Mouse (Mus musculus): ENCODE measurements around the gene Vasp. TPM values are rescaled to one million over a fixed set of nuclear protein-coding genes. Genes with fewer than 3 reads are reported as not detected.

Vasp gene
- total RNA-seq, 2 experiments from 2014 or later = 52.8 to 70.5 TPM

GRCm38 (mm10) chr7:19214940-19215339 lies 56.7 kb downstream of the Vasp start:
- ATAC-seq (replicated peaks; ENCODE audit: poor library complexity, severe bottlenecking) = no peak; the same call in 1 of the 2 replicates

GRCm38 (mm10) chr7:19214369-19214768 lies 57.2 kb downstream of the Vasp start:
- peak; percentile 57 for ATAC-seq (replicated peaks; ENCODE audit: poor library complexity, severe bottlenecking)

- ATAC-seq (replicated peaks; ENCODE audit: poor library complexity, severe bottlenecking) = no peak
Measured at GRCm38 (mm10) chr7:19213385-19213784, 58.2 kb downstream of the Vasp start.

- ATAC-seq (replicated peaks; ENCODE audit: poor library complexity, severe bottlenecking) = peak; percentile 47
Measured at GRCm38 (mm10) chr7:19211996-19212755, 59.4 kb downstream of the Vasp start, which contains the start of gene Gpr4. Gene Gpr4, plus strand, starts transcription at chr7:19212538.

GRCm38 (mm10) chr7:19211041-19211675 lies 60.5 kb downstream of the Vasp start:
- no peak for ATAC-seq (replicated peaks; ENCODE audit: poor library complexity, severe bottlenecking)

GRCm38 (mm10) chr7:19210010-19210409 lies 61.6 kb downstream of the Vasp start:
- ATAC-seq (replicated peaks; ENCODE audit: poor library complexity, severe bottlenecking) = no peak

GRCm38 (mm10) chr7:19209494-19209893 lies 62.1 kb downstream of the Vasp start:
- ATAC-seq (replicated peaks; ENCODE audit: poor library complexity, severe bottlenecking) = no peak

- no peak for ATAC-seq (replicated peaks; ENCODE audit: poor library complexity, severe bottlenecking)
Measured at GRCm38 (mm10) chr7:19208944-19209472, 62.6 kb downstream of the Vasp start.

- ATAC-seq (replicated peaks; ENCODE audit: poor library complexity, severe bottlenecking) = no peak
Measured at GRCm38 (mm10) chr7:19208201-19208910, 63.3 kb downstream of the Vasp start.

Other genes with a start within 250 kb of the Vasp start
- gene Foxa3, start 248.3 kb downstream of the Vasp start, total RNA-seq (2014; fragmentation: Nextera tagmentation) = not detected in 2 replicates
- not detected in 2 replicates for gene Foxa3, start 248.3 kb downstream of the Vasp start, total RNA-seq (2017)
- gene Sympk, start 247.4 kb downstream of the Vasp start, total RNA-seq (2014; fragmentation: Nextera tagmentation) = 79.9 and 98.6 TPM in 2 replicates
- 38.5 and 46.7 TPM in 2 replicates for gene Sympk, start 247.4 kb downstream of the Vasp start, total RNA-seq (2017)
- not detected in 2 replicates for gene Rsph6a, start 217.1 kb downstream of the Vasp start, total RNA-seq (2014; fragmentation: Nextera tagmentation)
- gene Rsph6a, start 217.1 kb downstream of the Vasp start, total RNA-seq (2017) = not detected in 2 replicates
- gene Dmwd, start 195.6 kb downstream of the Vasp start, total RNA-seq (2014; fragmentation: Nextera tagmentation) = 2.2 and 4.9 TPM in 2 replicates
- gene Dmwd, start 195.6 kb downstream of the Vasp start, total RNA-seq (2017) = 0.99 and 3.4 TPM in 2 replicates
- 0.32 TPM in 1 of 2 replicates, not detected in the other for gene Dmpk, start 188.0 kb downstream of the Vasp start, total RNA-seq (2014; fragmentation: Nextera tagmentation)
- 1.0 TPM in 1 of 2 replicates, not detected in the other for gene Dmpk, start 188.0 kb downstream of the Vasp start, total RNA-seq (2017)
- gene Six5, start 177.2 kb downstream of the Vasp start, total RNA-seq (2014; fragmentation: Nextera tagmentation) = 4.0 and 8.1 TPM in 2 replicates
- gene Six5, start 177.2 kb downstream of the Vasp start, total RNA-seq (2017) = 1.6 and 2.7 TPM in 2 replicates
- gene Gm4969, start 153.4 kb downstream of the Vasp start, total RNA-seq (2014; fragmentation: Nextera tagmentation) = 0.71 TPM in 1 of 2 replicates, not detected in the other
- gene Gm4969, start 153.4 kb downstream of the Vasp start, total RNA-seq (2017) = 0.05 TPM in 1 of 2 replicates, not detected in the other
- gene Fbxo46, start 152.0 kb downstream of the Vasp start, total RNA-seq (2014; fragmentation: Nextera tagmentation) = 3.1 and 4.9 TPM in 2 replicates
- 4.7 and 5.4 TPM in 2 replicates for gene Fbxo46, start 152.0 kb downstream of the Vasp start, total RNA-seq (2017)
- 4.2 and 12.0 TPM in 2 replicates for gene Qpctl, start 122.5 kb downstream of the Vasp start, total RNA-seq (2014; fragmentation: Nextera tagmentation)
- gene Qpctl, start 122.5 kb downstream of the Vasp start, total RNA-seq (2017) = 4.9 and 5.0 TPM in 2 replicates
- gene Snrpd2, start 122.1 kb downstream of the Vasp start, total RNA-seq (2014; fragmentation: Nextera tagmentation) = 91.5 and 121 TPM in 2 replicates
- gene Snrpd2, start 122.1 kb downstream of the Vasp start, total RNA-seq (2017) = 83.2 and 158 TPM in 2 replicates
- not detected in 2 replicates for gene Gipr, start 105.7 kb downstream of the Vasp start, total RNA-seq (2014; fragmentation: Nextera tagmentation)
- 0.26 TPM in 1 of 2 replicates, not detected in the other for gene Gipr, start 105.7 kb downstream of the Vasp start, total RNA-seq (2017)
- 4.1 and 18.1 TPM in 2 replicates for gene Eml2, start 95.4 kb downstream of the Vasp start, total RNA-seq (2014; fragmentation: Nextera tagmentation)
- 10.4 and 22.7 TPM in 2 replicates for gene Eml2, start 95.4 kb downstream of the Vasp start, total RNA-seq (2017)
- not detected in 2 replicates for gene Gpr4, start 59.3 kb downstream of the Vasp start, total RNA-seq (2014; fragmentation: Nextera tagmentation)
- not detected in 2 replicates for gene Gpr4, start 59.3 kb downstream of the Vasp start, total RNA-seq (2017)
- 20.7 and 35.1 TPM in 2 replicates for gene Opa3, start 43.5 kb downstream of the Vasp start, total RNA-seq (2014; fragmentation: Nextera tagmentation)
- gene Opa3, start 43.5 kb downstream of the Vasp start, total RNA-seq (2017) = 14.6 and 18.3 TPM in 2 replicates
- not detected in 2 replicates for gene Ppm1n, start 8.2 kb upstream of the Vasp start, total RNA-seq (2014; fragmentation: Nextera tagmentation)
- gene Ppm1n, start 8.2 kb upstream of the Vasp start, total RNA-seq (2017) = not detected in 2 replicates
- gene Rtn2, start 10.8 kb upstream of the Vasp start, total RNA-seq (2014; fragmentation: Nextera tagmentation) = not detected in 2 replicates
- gene Rtn2, start 10.8 kb upstream of the Vasp start, total RNA-seq (2017) = not detected in 2 replicates
- 8.1 and 13.7 TPM in 2 replicates for gene Fosb, start 38.2 kb upstream of the Vasp start, total RNA-seq (2014; fragmentation: Nextera tagmentation)
- gene Fosb, start 38.2 kb upstream of the Vasp start, total RNA-seq (2017) = 19.3 and 24.4 TPM in 2 replicates
- gene Ercc1, start 73.0 kb upstream of the Vasp start, total RNA-seq (2014; fragmentation: Nextera tagmentation) = 12.4 and 42.8 TPM in 2 replicates
- 29.4 and 34.9 TPM in 2 replicates for gene Ercc1, start 73.0 kb upstream of the Vasp start, total RNA-seq (2017)
- gene Cd3eap, start 87.7 kb upstream of the Vasp start, total RNA-seq (2014; fragmentation: Nextera tagmentation) = 20.3 and 26.1 TPM in 2 replicates
- 23.2 and 39.9 TPM in 2 replicates for gene Cd3eap, start 87.7 kb upstream of the Vasp start, total RNA-seq (2017)
- gene Ppp1r13l, start 87.9 kb upstream of the Vasp start, total RNA-seq (2014; fragmentation: Nextera tagmentation) = 1.8 and 1.9 TPM in 2 replicates
- 0.26 and 0.57 TPM in 2 replicates for gene Ppp1r13l, start 87.9 kb upstream of the Vasp start, total RNA-seq (2017)
- 10.7 and 26.9 TPM in 2 replicates for gene Ercc2, start 110.2 kb upstream of the Vasp start, total RNA-seq (2014; fragmentation: Nextera tagmentation)
- 29.8 and 31.9 TPM in 2 replicates for gene Ercc2, start 110.2 kb upstream of the Vasp start, total RNA-seq (2017)
- gene Klc3, start 132.3 kb upstream of the Vasp start, total RNA-seq (2014; fragmentation: Nextera tagmentation) = not detected in 2 replicates
- gene Klc3, start 132.3 kb upstream of the Vasp start, total RNA-seq (2017) = not detected in 2 replicates
- gene Ckm, start 133.0 kb upstream of the Vasp start, total RNA-seq (2014; fragmentation: Nextera tagmentation) = 0.85 TPM in 1 of 2 replicates, not detected in the other
- 1.5 and 3.0 TPM in 2 replicates for gene Ckm, start 133.0 kb upstream of the Vasp start, total RNA-seq (2017)
- gene Mark4, start 187.0 kb upstream of the Vasp start, total RNA-seq (2014; fragmentation: Nextera tagmentation) = 9.1 and 10.8 TPM in 2 replicates
- 2.5 and 3.8 TPM in 2 replicates for gene Mark4, start 187.0 kb upstream of the Vasp start, total RNA-seq (2017)
- gene Exoc3l2, start 191.5 kb upstream of the Vasp start, total RNA-seq (2014; fragmentation: Nextera tagmentation) = 1.0 and 2.5 TPM in 2 replicates
- 0.95 TPM in 1 of 2 replicates, not detected in the other for gene Exoc3l2, start 191.5 kb upstream of the Vasp start, total RNA-seq (2017)
- gene Bloc1s3, start 236.6 kb upstream of the Vasp start, total RNA-seq (2014; fragmentation: Nextera tagmentation) = 3.1 and 4.5 TPM in 2 replicates
- gene Bloc1s3, start 236.6 kb upstream of the Vasp start, total RNA-seq (2017) = 0.60 and 1.0 TPM in 2 replicates
- 75.3 and 83.4 TPM in 2 replicates for gene Trappc6a, start 236.6 kb upstream of the Vasp start, total RNA-seq (2014; fragmentation: Nextera tagmentation)
- 28.2 and 30.6 TPM in 2 replicates for gene Trappc6a, start 236.6 kb upstream of the Vasp start, total RNA-seq (2017)
- not detected in 2 replicates for gene Nkpd1, start 246.0 kb upstream of the Vasp start, total RNA-seq (2014; fragmentation: Nextera tagmentation)
- not detected in 2 replicates for gene Nkpd1, start 246.0 kb upstream of the Vasp start, total RNA-seq (2017)